Mouse (Mus musculus) leukemia stem cell, adult 10-12 weeks (primary cell): ENCODE data around the gene Olfr430. TPM values are rescaled to one million over a fixed set of nuclear protein-coding genes. Genes with fewer than 3 reads are reported as not detected.

Source experiments
- polyA plus RNA-seq: library from polyadenylated mRNA; stranded (reverse); fragments of >175 nt; gene quantifications from 2 replicates; pipeline ENCODE4 v1.2.3, GENCODE M21; 2012; ENCODE audit warnings: low replicate concordance

Olfr430 gene
- polyA plus RNA-seq: not detected in 2 replicates

GRCm38 (mm10) chr1:174066305-174066704 lies at the start of gene Olfr430:
TSS of gene Olfr430 (plus strand) at chr1:174066605.

DNA sequence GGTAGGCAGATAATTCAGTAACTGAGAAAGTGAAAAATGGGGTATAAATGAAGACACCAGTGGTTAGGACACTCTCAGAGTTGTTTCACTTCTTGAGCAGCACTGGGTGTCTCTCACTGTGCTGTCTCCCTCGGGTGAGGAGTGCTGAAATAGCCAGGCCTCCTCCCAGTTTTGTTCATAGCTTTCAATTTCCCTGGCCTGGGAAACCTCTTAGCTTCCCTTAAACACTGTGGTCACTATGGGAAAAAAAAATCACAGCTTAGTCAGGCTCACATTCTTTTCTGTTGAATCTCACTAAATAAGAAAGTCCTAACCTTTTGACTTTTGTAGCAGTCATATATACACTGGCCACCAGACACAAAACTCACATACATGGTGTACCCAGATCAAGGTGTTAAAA lies 34.7 kb upstream of the Olfr430 start, which contains the start of gene Ifi205:
Gene Ifi205 (minus strand): TSS at position 113 of the 400 bp plus-strand sequence.

DNA sequence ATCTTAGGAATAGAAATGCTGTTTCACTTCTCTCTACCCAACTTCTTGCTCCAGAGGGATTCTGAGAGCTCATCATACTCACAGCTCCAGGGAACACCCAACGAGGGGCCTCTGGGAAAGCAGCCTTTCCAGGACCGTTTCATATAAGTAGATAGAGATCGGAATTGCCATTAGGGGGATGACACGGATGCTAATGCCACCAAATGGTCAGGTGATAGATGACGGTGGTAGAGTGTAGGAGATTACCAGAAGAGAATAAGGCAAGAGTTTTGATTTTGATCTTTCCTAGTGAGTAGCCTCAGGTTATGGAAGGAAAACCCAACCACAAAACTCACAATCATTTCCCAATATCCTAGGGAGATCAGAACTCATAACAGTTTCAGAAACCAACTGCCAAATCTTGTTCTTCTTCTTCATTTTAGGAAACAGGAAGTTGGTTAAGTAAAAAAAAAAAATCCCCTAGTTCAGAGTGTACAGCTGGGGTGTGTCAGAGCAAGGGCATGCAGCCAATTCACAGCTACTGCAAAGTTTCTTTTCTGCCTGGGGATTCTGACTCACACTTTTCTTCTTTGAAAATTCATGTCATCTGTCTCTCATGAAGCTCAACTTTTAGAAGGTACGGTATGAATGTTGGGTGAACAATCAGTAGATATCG lies 25.8 kb upstream of the Olfr430 start, which contains the start of gene Olfr433:
Gene Olfr433 (plus strand): TSS at position 183 of the 655 bp plus-strand sequence.

GRCm38 (mm10) chr1:174048893-174049292 lies 17.5 kb upstream of the Olfr430 start, which contains the start of gene Olfr432:
TSS of gene Olfr432 (plus strand) at chr1:174049205.

DNA sequence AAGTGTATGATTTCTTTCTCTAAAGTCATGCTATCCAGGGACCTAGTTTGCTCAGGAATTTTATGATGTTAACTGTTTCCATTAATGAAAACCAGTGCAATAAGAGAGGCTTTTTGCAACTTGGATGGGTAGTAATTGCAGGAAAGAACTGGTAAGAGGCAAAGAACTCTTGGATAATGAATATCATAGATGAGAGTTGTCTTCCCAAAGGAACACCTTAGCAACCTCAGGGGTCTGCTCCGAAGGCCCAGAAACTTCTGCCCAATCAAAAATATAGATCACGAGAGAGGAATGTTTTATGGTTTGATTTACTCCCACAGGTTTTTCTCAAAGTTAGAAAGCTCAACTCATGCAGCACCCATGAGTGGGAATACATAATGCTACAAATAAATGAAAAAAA lies 17.6 kb downstream of the Olfr430 start, which contains the start of gene Olfr429:
Gene Olfr429 (plus strand): TSS at position 301 of the 400 bp plus-strand sequence.

DNA sequence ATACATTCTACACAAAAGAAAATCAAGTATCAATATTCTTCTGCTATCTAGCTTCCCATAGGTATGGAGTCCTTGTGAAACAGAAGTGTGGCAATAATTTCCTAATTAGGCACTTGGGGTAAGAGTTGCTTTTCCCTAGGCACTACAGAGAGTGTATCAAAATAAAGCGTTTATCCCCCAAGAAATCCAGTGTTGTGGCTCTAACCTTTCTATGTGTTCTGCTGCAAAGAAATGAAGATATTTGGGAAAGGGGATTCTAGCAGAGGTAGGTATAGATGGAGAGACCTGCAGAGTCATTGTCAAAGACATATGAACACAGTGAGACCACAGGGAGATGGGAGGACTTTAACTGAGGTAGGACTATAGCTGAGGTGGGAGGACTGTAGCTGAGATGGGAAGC lies 30.2 kb downstream of the Olfr430 start, which contains the start of gene Olfr427:
Gene Olfr427 (plus strand): TSS at position 301 of the 400 bp plus-strand sequence.

GRCm38 (mm10) chr1:174121062-174121461 lies 54.7 kb downstream of the Olfr430 start, which contains the start of gene Olfr231:
TSS of gene Olfr231 (minus strand) at chr1:174121162.

Other genes starting within 250 kb of the Olfr430 start
- gene Ifi211, start 153.6 kb upstream of the Olfr430 start, polyA plus RNA-seq: 0.09 and 0.46 TPM in 2 replicates
- 3.8 and 4.7 TPM in 2 replicates for gene Mndal, start 124.1 kb upstream of the Olfr430 start, polyA plus RNA-seq
- 1.6 and 2.6 TPM in 2 replicates for gene Ifi203, start 123.9 kb upstream of the Olfr430 start, polyA plus RNA-seq
- 0.20 TPM in 1 of 2 replicates, not detected in the other for gene Ifi202b, start 83.9 kb upstream of the Olfr430 start, polyA plus RNA-seq
- 0.18 TPM in 1 of 2 replicates, not detected in the other for gene Ifi205, start 34.8 kb upstream of the Olfr430 start, polyA plus RNA-seq
- not detected in 2 replicates for gene Olfr433, start 25.9 kb upstream of the Olfr430 start, polyA plus RNA-seq
- gene Olfr432, start 17.4 kb upstream of the Olfr430 start, polyA plus RNA-seq: 0.03 TPM in 1 of 2 replicates, not detected in the other
- not detected in 2 replicates for gene Olfr429, start 17.7 kb downstream of the Olfr430 start, polyA plus RNA-seq
- not detected in 2 replicates for gene Olfr427, start 30.3 kb downstream of the Olfr430 start, polyA plus RNA-seq
- not detected in 2 replicates for gene Olfr231, start 54.6 kb downstream of the Olfr430 start, polyA plus RNA-seq
- not detected in 2 replicates for gene Olfr424, start 64.9 kb downstream of the Olfr430 start, polyA plus RNA-seq
- not detected in 2 replicates for gene Olfr420, start 89.0 kb downstream of the Olfr430 start, polyA plus RNA-seq
- gene Spta1, start 106.2 kb downstream of the Olfr430 start, polyA plus RNA-seq: 2.4 and 6.0 TPM in 2 replicates
- gene Olfr419, start 185.5 kb downstream of the Olfr430 start, polyA plus RNA-seq: not detected in 2 replicates